In the genomic region with DNA sequence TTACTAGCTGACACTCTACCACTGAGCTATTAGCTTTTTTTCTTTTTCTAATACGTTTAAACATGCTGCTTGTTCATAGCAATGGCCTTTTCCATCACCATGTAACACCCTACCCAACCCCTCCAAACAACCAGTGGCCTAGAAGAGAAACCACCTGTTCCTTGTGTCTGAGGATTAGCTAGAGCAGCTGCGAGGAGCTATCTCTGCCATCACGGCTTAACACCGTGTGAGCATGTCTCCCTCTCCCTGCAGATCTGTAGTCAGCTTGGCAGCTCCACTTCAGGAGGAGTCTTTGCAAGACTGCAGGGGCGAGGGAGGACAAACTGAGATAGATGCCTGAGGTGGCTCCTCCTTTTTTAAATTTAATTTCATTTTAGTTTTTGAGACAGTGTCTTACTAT, we compare ENCODE assay signal across 28 mouse cellular contexts. TPM values are rescaled to one million over a fixed set of nuclear protein-coding genes. Genes with fewer than 3 reads are reported as not detected.
"Had no signal": no experiment of that assay in that cellular context is flagged by ENCODE, and none has a peak within 500 bp of the region (broad histone marks: within the 10 kb centered on the region; RNA-seq: fewer than 3 reads in every experiment).

No protein-coding gene starts in this region.

- H3K4me1 ChIP-seq: heart, embryonic 13.5 days; hindbrain, embryonic 13.5 days; hindbrain, embryonic 15.5 days; limb, embryonic 13.5 days; liver, embryonic 13.5 days had no signal

- H3K9me3 ChIP-seq: heart, embryonic 13.5 days; heart, embryonic 15.5 days; hindbrain, embryonic 13.5 days; hindbrain, embryonic 15.5 days; kidney, embryonic 15.5 days; limb, embryonic 13.5 days; liver, embryonic 13.5 days had no signal

- H3K9ac ChIP-seq: heart, embryonic 13.5 days; heart, embryonic 15.5 days; hindbrain, embryonic 13.5 days; hindbrain, embryonic 15.5 days; kidney, embryonic 15.5 days; limb, embryonic 13.5 days; liver, embryonic 13.5 days had no signal

- H3K4me3 ChIP-seq: heart, adult 2 months; heart, embryonic 13.5 days; heart, embryonic 15.5 days; hindbrain, embryonic 13.5 days; hindbrain, embryonic 15.5 days; kidney, embryonic 15.5 days; layer of hippocampus, adult 2 months; left cerebral cortex, adult 2 months; limb, embryonic 13.5 days; liver, embryonic 13.5 days had no signal

- H3K27me3 ChIP-seq: heart, embryonic 13.5 days; heart, embryonic 15.5 days; hindbrain, embryonic 13.5 days; hindbrain, embryonic 15.5 days; kidney, embryonic 15.5 days; limb, embryonic 13.5 days; liver, embryonic 13.5 days had no signal

- H3K4me2 ChIP-seq: heart, embryonic 11.5 days; heart, embryonic 13.5 days; heart, embryonic 15.5 days; hindbrain, embryonic 13.5 days; hindbrain, embryonic 15.5 days; kidney, embryonic 15.5 days; limb, embryonic 13.5 days; liver, embryonic 11.5 days; liver, embryonic 13.5 days had no signal

- DNase-seq: gastrocnemius, postnatal 14 days; gastrocnemius, postnatal 36 days; heart, adult 11 months; heart, adult 2 months; heart, postnatal 14 days; heart, postnatal 36 days; kidney, adult 11 months; kidney, adult 2 months; kidney, adult 9 months; kidney, postnatal 14 days; kidney, postnatal 36 days; liver; liver, embryonic 13.5 days had no signal

- H3K36me3 ChIP-seq: heart, embryonic 13.5 days; heart, embryonic 15.5 days; hindbrain, embryonic 13.5 days; hindbrain, embryonic 15.5 days; kidney, embryonic 15.5 days; limb, embryonic 13.5 days; liver, embryonic 13.5 days had no signal

- H3K27ac ChIP-seq: heart, adult 2 months; heart, embryonic 13.5 days; heart, embryonic 15.5 days; hindbrain, embryonic 13.5 days; hindbrain, embryonic 15.5 days; hindbrain, postnatal 0 days; kidney, embryonic 15.5 days; kidney, postnatal 0 days; layer of hippocampus, adult 2 months; left cerebral cortex, adult 2 months; limb, embryonic 13.5 days; liver, embryonic 13.5 days had no signal

- ATAC-seq: hindbrain, postnatal 0 days; intestine, embryonic 16.5 days had no signal

RNA-seq across cellular contexts. Expression of gene Gjb3, which starts 30.1 kb away (rescaled TPM):
- polyA plus RNA-seq: heart, embryonic 13.5 days had no signal

RNA-seq across cellular contexts. Expression of gene Gjb4, which starts 53.4 kb away (rescaled TPM):
- polyA plus RNA-seq: heart, embryonic 11.5 days; heart, embryonic 15.5 days; heart, postnatal 0 days; hindbrain, embryonic 13.5 days; hindbrain, embryonic 15.5 days; hindbrain, postnatal 0 days; intestine, embryonic 14.5 days; limb, embryonic 13.5 days; liver, embryonic 11.5 days; liver, embryonic 13.5 days had no signal
